Mouse (Mus musculus) ovary, postnatal 36 days (tissue): Measurements from ENCODE around the gene Eif1b.
A peak's percentile ranks its signal among the peaks of the same experiment; 100 is the strongest.
"Not testable (repeated sequence)": the region's sequence is repeated elsewhere in the genome, so short reads cannot be mapped to it uniquely, and the experiment has no call there.

Source experiments
- DNase-seq: peaks from one replicate; pipeline ENCODE4 v3.0.0; 2022; ENCODE audit warnings: low spot score, mixed read lengths

Gene Eif1b

DNA sequence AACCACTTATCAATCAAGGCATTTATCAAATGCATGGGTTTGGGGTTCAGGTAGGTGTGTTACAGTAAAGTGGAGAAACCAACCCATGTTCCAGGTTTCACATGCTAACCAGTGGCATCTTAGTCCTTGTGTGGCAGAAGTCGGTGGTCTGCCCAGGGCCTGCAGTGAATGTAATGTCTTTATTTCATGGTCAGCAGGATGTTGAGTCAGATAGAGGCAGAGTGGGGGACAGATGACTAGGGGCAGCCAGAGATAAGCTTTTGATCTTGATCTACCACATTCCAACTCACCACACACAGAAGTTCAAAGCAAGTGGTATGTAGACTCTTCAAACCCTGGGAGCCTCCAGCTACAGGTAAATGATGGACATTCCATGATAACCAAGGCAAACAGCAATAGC, 29.1 kb downstream of the Eif1b start:
- no peak for DNase-seq

DNA sequence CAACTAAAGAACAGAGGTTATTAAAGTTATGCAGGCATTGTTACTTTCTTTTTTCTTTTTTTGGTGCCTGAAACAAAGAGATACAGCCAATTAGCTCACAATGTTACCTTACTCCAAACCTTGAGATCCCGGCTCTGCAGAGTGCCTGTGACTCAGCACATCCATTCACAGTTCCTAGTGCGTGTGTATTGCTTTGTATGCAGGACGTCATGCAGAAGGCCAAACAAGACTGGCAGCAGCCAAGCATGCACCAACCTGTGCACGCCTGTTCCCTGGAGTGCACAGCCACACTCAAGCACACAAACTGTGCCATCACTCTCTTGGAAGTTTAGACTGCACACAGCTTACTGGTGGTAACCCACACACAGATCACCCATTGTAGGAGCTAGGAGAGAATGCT, 35.2 kb downstream of the Eif1b start:
- DNase-seq = no peak

DNA sequence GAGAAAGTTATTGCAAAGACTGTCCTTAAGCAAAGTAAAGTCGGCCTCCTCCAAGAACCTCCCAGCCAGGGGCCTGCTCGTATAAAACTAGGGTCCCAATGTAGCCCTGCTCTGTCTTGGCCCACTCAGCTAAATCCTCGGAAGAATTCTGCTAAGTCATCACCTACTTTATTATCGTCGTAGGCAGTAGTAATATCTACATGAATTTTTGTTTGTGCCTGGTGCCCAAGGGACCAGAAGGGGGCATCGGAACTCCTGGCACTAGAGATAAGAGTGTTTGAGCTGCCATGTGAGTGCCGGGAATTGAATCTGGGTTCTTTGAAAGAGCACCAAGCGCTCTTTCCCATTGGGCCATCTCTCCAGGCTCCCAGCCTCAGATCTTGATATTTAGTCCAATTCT, 35.9 kb downstream of the Eif1b start:
- DNase-seq = no peak

DNA sequence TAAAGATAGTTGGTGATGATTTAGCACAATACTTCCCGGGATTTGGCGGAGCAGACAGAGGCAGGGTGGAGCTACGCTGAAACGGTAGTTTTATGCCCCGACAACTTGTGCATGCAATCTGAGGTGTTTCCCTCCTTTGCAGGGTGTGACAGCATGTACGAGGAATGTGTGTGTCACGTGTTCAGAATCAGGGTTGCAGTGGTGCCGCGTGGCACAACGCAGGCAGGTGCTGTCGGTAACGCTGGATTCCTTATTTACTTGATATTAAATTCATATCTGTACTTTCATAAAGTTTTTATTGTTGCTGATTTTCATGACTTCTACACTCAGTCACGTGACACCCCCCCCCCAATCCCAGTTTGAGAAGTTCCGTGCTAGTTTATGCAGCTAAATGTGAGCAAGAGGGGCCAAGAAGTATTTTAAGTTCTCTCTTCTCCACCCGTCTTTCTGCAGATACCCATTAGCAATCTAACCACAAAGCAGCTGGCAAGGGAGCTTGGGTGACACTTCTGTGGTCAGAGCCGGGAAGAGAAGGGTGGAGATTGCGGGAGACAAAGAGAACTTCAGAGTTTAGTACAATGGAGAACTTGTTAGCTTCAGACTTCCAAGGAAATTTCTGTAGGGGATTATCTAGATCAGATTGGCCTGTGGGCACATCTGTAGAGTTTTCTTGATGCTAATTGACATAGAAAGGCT, 36.9 kb downstream of the Eif1b start:
- DNase-seq = no peak

DNA sequence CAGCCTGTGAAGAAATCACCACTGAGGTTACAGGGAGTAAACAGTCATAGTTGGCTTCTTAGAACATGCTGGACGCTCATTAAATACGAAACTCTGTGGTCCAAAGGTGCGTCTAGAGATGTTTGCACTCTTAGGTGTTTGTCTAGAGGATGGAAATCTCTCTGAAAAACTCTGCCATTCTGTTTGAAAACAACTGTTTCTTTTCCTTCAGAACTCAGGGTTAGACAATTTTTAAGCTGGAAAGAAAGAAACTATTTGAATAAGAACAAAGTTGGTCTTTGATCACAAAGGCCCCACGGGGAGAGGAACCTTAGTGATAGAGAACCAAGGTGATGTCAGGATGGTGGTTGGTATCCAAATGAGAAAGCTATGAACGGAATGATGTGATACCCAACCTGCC, 38.4 kb downstream of the Eif1b start:
- no peak for DNase-seq

DNA sequence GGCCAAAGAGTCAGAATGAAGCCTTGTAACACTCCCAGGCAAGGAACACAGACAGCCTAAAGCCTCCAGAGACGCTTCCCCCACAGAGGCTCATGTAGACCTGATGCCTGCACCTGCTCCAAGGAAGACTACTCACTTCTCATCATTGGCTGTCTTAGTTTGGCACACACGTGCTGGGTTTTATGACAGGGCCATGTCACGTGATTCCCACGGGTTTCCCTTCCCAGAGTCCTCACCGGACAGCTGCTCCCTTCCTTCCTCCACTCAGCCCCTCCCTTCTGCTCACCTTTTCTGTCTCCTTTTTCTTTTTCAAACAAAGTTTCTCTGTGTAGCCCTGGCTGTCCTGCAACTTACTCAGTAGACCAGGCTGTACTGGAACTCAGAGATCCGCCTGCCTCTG, 40.0 kb downstream of the Eif1b start:
- DNase-seq = no peak

DNA sequence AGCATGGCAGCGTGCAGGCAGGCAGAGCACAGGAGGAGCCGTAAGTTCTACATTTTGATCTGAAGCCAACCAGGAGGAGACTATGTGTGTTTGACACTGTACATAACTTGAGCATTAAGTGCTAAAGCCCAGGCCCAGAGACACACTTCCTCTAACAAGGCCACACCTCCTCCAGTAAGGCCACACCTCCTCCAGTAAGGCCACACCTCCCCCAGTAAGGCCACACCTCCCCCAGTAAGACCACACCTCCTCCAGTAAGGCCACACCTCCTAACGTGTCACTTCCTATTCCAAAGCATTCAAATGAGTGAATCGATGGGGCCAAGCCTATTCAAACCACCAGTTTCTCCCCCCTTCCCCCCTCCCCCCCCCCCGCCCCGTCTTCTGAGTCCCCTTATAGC, 40.7 kb downstream of the Eif1b start:
- DNase-seq = no peak

DNA sequence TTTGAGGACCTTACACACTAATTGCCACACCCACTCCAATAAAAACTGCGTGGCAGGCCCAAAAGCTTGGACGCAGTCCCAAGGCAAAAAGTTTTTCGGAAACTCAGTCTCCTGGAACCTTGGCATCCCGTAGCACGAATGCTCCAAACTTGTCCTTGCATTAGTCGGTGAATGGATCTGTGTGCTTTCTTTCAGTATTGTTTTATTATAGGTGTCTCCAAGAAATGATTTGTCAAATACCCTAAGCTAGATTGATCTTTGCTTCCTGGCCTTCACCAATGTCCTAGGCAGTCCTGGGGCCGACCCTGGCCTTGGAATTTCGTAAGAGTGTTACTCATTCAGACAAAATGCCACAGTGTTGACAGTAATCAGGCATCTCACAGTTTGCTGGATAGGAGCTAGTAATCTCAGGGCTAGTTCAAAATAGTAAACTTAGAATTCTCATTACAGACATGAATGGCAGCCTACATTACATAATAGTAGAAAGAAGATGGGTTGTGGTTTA, 41.5 kb downstream of the Eif1b start:
- not testable (repeated sequence) for DNase-seq

DNA sequence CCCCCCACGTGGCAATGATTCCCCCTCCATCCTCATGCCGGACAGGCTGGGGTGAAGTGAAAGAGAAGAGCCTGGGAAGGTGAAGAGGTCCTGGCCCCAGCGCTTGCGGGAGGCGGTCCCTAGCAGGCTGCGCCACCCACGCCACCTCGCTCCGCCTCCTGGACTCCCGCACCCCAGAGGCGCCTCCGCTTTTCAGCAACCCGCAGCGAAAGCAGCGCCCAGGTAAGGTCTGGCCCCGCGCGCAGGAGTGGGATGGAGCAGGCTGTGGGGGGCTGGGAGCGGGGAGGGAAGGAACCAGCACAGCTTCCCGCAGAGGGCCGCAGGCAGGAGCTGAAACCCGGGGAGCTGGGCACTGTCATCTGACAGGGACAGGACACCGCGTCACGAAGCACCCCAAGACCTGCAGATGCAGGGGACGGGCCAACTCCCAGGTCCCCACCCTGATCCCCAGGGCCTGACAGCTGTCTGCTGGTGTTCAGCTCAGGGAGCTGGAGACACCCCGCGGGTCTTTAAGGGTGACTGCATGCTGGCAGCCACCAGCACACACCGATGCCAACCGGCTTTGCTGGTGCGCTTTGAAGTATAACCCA, 47.7 kb downstream of the Eif1b start, which contains the start of gene Entpd3:
TSS of gene Entpd3 (plus strand) at position 157 of the 590 bp plus-strand sequence.
- DNase-seq = peak; percentile 10

DNA sequence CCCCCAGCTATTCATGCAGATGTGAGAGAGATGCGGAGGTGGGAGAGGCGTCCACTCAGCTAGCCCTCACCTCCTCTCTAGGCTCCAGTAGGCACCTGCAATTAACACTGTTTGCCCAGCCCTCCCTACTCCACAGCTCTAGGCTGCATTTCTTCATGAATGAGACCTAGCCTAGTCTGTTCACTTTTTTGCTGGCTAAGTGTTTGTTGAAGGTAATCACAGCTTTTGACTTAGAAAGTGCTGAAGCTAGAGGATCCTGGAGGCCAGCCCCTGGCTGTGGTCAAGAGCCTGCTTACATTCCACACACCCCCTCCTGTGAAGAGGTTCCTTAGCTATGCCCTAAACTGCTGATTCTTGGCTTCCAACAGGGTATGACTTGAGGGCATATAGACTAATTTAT, 49.4 kb downstream of the Eif1b start:
- DNase-seq = no peak

DNA sequence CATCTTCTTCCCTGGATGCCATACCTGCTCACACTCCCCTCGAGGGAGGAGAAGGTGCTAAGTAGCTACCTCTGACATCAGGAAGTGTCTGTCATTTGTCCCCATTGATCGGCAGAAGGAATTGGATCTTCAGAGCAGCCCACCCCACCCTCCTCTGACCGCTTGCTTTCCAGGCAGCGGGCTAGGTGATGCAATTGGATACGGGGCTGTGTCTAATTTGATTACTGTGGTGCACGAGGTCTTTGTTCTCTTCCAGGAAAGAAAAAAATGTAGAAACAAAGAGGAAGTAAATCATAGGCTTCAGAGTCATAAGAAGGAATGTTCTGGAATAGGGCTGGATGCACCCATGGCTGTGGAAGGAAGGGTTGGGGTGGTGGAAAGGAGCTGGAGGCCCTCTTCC, 50.2 kb downstream of the Eif1b start:
- DNase-seq = no peak
